Mouse (Mus musculus): ENCODE measurements around the gene Rubcnl. TPM values are rescaled to one million over a fixed set of nuclear protein-coding genes. Genes with fewer than 3 reads are reported as not detected.

Gene Rubcnl
- polyA plus RNA-seq, 1 experiment from 2014 or later, result 0.36 TPM

GRCm38 (mm10) chr14:75063936-75064335 is 48.1 kb downstream of the Rubcnl start:
- Histone ChIP-seq H3K9me3 (no peaks in the 10 kb centered on the region), H3K36me3 (replicated peaks) (no peaks in the 10 kb centered on the region), H3K27ac (no peak overlapping the region), H3K4me3 (no peak overlapping the region), H3K27me3 (ENCODE audit: poor library complexity, severe bottlenecking) (no peaks in the 10 kb centered on the region), H3K4me1 (no peaks in the 10 kb centered on the region)
- DNase-seq (ENCODE audit: extremely low spot score, low spot score), result no peak
- WGBS, result 93% methylated on average over 8 of the region's 8 CpGs

GRCm38 (mm10) chr14:75064520-75064919 is 48.7 kb downstream of the Rubcnl start:
- Histone ChIP-seq H3K4me1 (no peaks in the 10 kb centered on the region), H3K36me3 (replicated peaks) (no peaks in the 10 kb centered on the region), H3K9me3 (no peaks in the 10 kb centered on the region), H3K27ac (no peak overlapping the region), H3K4me3 (no peak overlapping the region), H3K27me3 (ENCODE audit: poor library complexity, severe bottlenecking) (no peaks in the 10 kb centered on the region)
- WGBS, result 79% methylated on average over 7 of the region's 7 CpGs
- DNase-seq (ENCODE audit: extremely low spot score, low spot score), result no peak

GRCm38 (mm10) chr14:75065211-75065610 is 49.4 kb downstream of the Rubcnl start:
- Histone ChIP-seq H3K36me3 (replicated peaks) (no peaks in the 10 kb centered on the region), H3K9me3 (no peaks in the 10 kb centered on the region), H3K27ac (no peak overlapping the region), H3K4me3 (no peak overlapping the region), H3K27me3 (ENCODE audit: poor library complexity, severe bottlenecking) (no peaks in the 10 kb centered on the region), H3K4me1 (no peaks in the 10 kb centered on the region)
- no peak for DNase-seq (ENCODE audit: extremely low spot score, low spot score)
- 90% methylated on average over 5 of the region's 5 CpGs for WGBS

GRCm38 (mm10) chr14:75068430-75069112 is 52.7 kb downstream of the Rubcnl start:
- H3K36me3 ChIP-seq (replicated peaks), result no peaks in the 10 kb centered on the region
- H3K9me3 ChIP-seq, result no peaks in the 10 kb centered on the region
- no peaks in the 10 kb centered on the region for H3K27me3 ChIP-seq (ENCODE audit: poor library complexity, severe bottlenecking)
- H3K27ac ChIP-seq, result no peak overlapping the region
- WGBS, result 87% methylated on average over 19 of the region's 19 CpGs
- no peaks in the 10 kb centered on the region for H3K4me1 ChIP-seq
- no peak for DNase-seq (ENCODE audit: extremely low spot score, low spot score)
- no peak overlapping the region for H3K4me3 ChIP-seq

- H3K9me3 ChIP-seq, result no peaks in the 10 kb centered on the region
- no peak overlapping the region for H3K4me3 ChIP-seq
- H3K27me3 ChIP-seq (ENCODE audit: poor library complexity, severe bottlenecking), result no peaks in the 10 kb centered on the region
- no peak overlapping the region for H3K27ac ChIP-seq
- H3K36me3 ChIP-seq (replicated peaks), result no peaks in the 10 kb centered on the region
- DNase-seq (ENCODE audit: extremely low spot score, low spot score), result no peak
- WGBS, result 90% methylated on average over 7 of the region's 7 CpGs
- H3K4me1 ChIP-seq, result no peaks in the 10 kb centered on the region
These were observed 53.6 kb downstream of the Rubcnl start for GRCm38 (mm10) chr14:75069356-75069979.

- DNase-seq (ENCODE audit: extremely low spot score, low spot score), result no peak
- WGBS, result 92% methylated on average over 15 of the region's 15 CpGs
- H3K4me3 ChIP-seq, result no peak overlapping the region
- H3K9me3 ChIP-seq, result no peaks in the 10 kb centered on the region
- no peak overlapping the region for H3K27ac ChIP-seq
- H3K27me3 ChIP-seq (ENCODE audit: poor library complexity, severe bottlenecking), result no peaks in the 10 kb centered on the region
- H3K36me3 ChIP-seq (replicated peaks), result no peaks in the 10 kb centered on the region
- H3K4me1 ChIP-seq, result no peaks in the 10 kb centered on the region
These were observed 55.3 kb downstream of the Rubcnl start for GRCm38 (mm10) chr14:75071091-75071490.

- no peaks in the 10 kb centered on the region for H3K9me3 ChIP-seq
- H3K27me3 ChIP-seq (ENCODE audit: poor library complexity, severe bottlenecking), result no peaks in the 10 kb centered on the region
- no peaks in the 10 kb centered on the region for H3K36me3 ChIP-seq (replicated peaks)
- H3K4me3 ChIP-seq, result no peak overlapping the region
- no peaks in the 10 kb centered on the region for H3K4me1 ChIP-seq
- H3K27ac ChIP-seq, result no peak overlapping the region
- WGBS, result 87% methylated on average over 10 of the region's 10 CpGs
- no peak for DNase-seq (ENCODE audit: extremely low spot score, low spot score)
These were observed 59.7 kb downstream of the Rubcnl start for GRCm38 (mm10) chr14:75075299-75076180.

- WGBS, result 89% methylated on average over 6 of the region's 6 CpGs
- H3K27ac ChIP-seq, result no peak overlapping the region
- DNase-seq (ENCODE audit: extremely low spot score, low spot score), result no peak
- no peaks in the 10 kb centered on the region for H3K4me1 ChIP-seq
- H3K4me3 ChIP-seq, result no peak overlapping the region
- H3K36me3 ChIP-seq (replicated peaks), result no peaks in the 10 kb centered on the region
- no peaks in the 10 kb centered on the region for H3K9me3 ChIP-seq
- H3K27me3 ChIP-seq (ENCODE audit: poor library complexity, severe bottlenecking), result no peaks in the 10 kb centered on the region
These were observed 62.1 kb downstream of the Rubcnl start for GRCm38 (mm10) chr14:75077946-75078345.

Other genes starting within 250 kb of the Rubcnl start
- 6.4 and 6.5 TPM in 2 replicates for gene Lrch1, start 68.2 kb upstream of the Rubcnl start, polyA plus RNA-seq (2016; fragmentation: Nextera tagmentation; extraction: Ambion mirVana)
- gene Lrrc63, start 114.9 kb downstream of the Rubcnl start, polyA plus RNA-seq (2016; fragmentation: Nextera tagmentation; extraction: Ambion mirVana), result 0.11 and 0.17 TPM in 2 replicates
- 24.8 and 25.2 TPM in 2 replicates for gene Lcp1, start 115.1 kb downstream of the Rubcnl start, polyA plus RNA-seq (2016; fragmentation: Nextera tagmentation; extraction: Ambion mirVana)
- gene Cpb2, start 226.3 kb downstream of the Rubcnl start, polyA plus RNA-seq (2016; fragmentation: Nextera tagmentation; extraction: Ambion mirVana), result not detected in 2 replicates